Mouse (Mus musculus) neural tube, embryonic 14.5 days (tissue): ENCODE measurements at regions not wholly inside any gene's neighbourhood (a gene's known extent, or its start where the extent isn't known, plus 50 kb on each side); places are given as distances from the start of the nearest gene placed in this dataset.

Source experiments
- ATAC-seq: fragments of 200-750 bp; cut with Nextera tagmentation; 2 replicates; pipeline ENCODE4 v1.8.0; 2017; ENCODE audit warnings: low read depth, mild to moderate bottlenecking, moderate TSS enrichment, moderate library complexity
- H3K27ac ChIP-seq: fragments of 300-500 bp; sonication (generic); 2 replicates; pipeline ENCODE4 v1.5.1; 2014; ENCODE audit warnings: low read depth, mild to moderate bottlenecking, control low read depth, low read length, moderate library complexity, mixed read lengths
- H3K27me3 ChIP-seq: fragments of 300-500 bp; sonication (generic); 2 replicates; pipeline ENCODE4 v1.6.1; 2014; ENCODE audit warnings: low read length; ENCODE audit not compliant: control insufficient read depth, insufficient read depth
- H3K36me3 ChIP-seq: fragments of 300-500 bp; sonication (generic); 2 replicates; pipeline ENCODE4 v1.6.1; 2014; ENCODE audit warnings: low read length, mixed read lengths; ENCODE audit not compliant: control insufficient read depth, insufficient read depth
- H3K4me1 ChIP-seq: fragments of 300-500 bp; sonication (generic); 2 replicates; pipeline ENCODE4 v1.6.1; 2014; ENCODE audit warnings: low read length; ENCODE audit not compliant: control insufficient read depth, insufficient read depth
- H3K4me2 ChIP-seq: fragments of 300-500 bp; sonication (generic); 2 replicates; pipeline ENCODE4 v1.6.1; 2014; ENCODE audit warnings: mild to moderate bottlenecking, low read depth, low read length, control low read depth
- H3K4me3 ChIP-seq: fragments of 300-500 bp; sonication (generic); 2 replicates; pipeline ENCODE4 v1.5.1; 2014; ENCODE audit warnings: low read depth, low read length, control low read depth, mixed read lengths
- H3K9ac ChIP-seq: fragments of 300-500 bp; sonication (generic); replicated peaks from 2 replicates; pipeline ENCODE4 v1.6.1; 2014; ENCODE audit warnings: low read depth, mild to moderate bottlenecking, control low read depth, low read length, mixed read lengths
- H3K9me3 ChIP-seq: fragments of 300-500 bp; sonication (generic); 2 replicates; pipeline ENCODE4 v1.6.1; 2016; ENCODE audit warnings: low read length; ENCODE audit not compliant: control insufficient read depth
- WGBS: fragments of 180-500 bp; shearing (Covaris S2); extraction: QIAGEN DNeasy Blood & Tissue Kit; methylation state at CpG from one replicate; pipeline ENCODE4 v1.1.7; 2014; 5-methylcytosine and 5-hydroxymethylcytosine counted together

DNA sequence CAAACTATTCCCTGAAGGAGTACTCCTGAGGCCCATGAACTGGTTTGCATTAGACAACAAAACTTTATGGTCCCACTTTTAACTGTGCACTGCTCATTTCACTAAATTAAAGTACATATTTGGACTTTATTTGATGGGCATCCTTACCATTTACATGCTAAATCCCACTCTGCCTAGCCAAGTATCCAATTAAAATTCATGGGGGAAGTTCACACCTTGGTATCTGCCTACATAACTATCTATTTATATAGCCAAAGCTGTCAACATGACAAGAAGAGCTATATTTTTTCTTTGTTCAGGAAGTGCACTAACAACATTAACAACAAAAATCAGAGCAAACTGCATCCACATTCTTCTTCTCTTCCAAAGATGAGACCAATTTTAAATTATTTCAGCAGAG is 317.7 kb upstream of the Nwd2 start:
- Histone ChIP-seq H3K4me2 (no peak overlapping the region), H3K9ac (no peak overlapping the region), H3K4me3 (no peak overlapping the region), H3K27me3 (no peaks in the 10 kb centered on the region), H3K4me1 (no peaks in the 10 kb centered on the region), H3K27ac (no peak overlapping the region), H3K9me3 (no peaks in the 10 kb centered on the region), H3K36me3 (no peaks in the 10 kb centered on the region)
- ATAC-seq: no peak

DNA sequence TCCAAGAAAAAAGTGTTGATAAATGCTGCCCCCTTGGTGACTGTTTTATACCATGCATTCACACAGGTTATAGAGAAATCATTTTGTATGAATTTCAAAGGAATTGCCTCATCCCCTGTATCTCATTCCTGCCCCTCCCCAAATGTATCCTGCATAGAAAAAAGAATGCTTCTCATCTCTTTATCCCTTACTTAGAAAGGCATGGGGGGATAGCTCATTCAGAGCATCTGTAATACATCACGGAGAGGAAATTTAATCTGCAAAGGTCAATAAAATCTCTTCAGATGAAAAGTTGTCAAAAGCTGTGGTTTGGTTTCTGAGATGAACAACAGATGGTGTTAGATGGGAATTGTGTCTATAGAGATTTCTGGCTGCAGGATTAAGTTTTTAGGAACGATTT is 297.8 kb upstream of the Nwd2 start:
- H3K9ac ChIP-seq: no peak overlapping the region
- H3K9me3 ChIP-seq: no peaks in the 10 kb centered on the region
- no peak overlapping the region for H3K27ac ChIP-seq
- H3K4me1 ChIP-seq: no peaks in the 10 kb centered on the region
- no peaks in the 10 kb centered on the region for H3K36me3 ChIP-seq
- H3K4me3 ChIP-seq: no peak overlapping the region
- no peak overlapping the region for H3K4me2 ChIP-seq
- WGBS: 84% methylated on average over 2 of the region's 2 CpGs
- no peaks in the 10 kb centered on the region for H3K27me3 ChIP-seq
- no peak for ATAC-seq

DNA sequence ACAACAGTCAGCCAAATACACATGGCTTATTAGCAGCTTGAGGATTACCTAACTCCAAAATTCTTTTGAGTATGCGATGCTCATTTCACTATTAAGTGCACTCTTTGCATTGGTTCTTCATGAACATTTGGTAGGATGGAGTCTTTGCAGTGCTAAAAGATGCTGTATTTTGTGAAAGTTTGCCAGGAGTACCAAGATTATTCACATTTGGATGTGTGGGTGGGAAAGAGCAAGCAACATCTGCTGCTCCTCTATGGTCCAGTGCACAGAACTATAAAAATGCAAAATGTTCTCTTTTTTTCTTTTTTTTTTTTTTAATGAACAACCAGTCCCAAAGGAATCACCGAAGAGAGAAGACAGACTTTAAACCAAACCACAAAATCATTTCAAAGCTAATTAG is 256.9 kb upstream of the Nwd2 start:
- no peak overlapping the region for H3K4me3 ChIP-seq
- no peak overlapping the region for H3K4me2 ChIP-seq
- no peaks in the 10 kb centered on the region for H3K27me3 ChIP-seq
- WGBS: 61% methylated on average over 2 of the region's 2 CpGs
- peak; percentile 17; the same call in 1 of the 2 replicates for ATAC-seq
- no peak overlapping the region for H3K27ac ChIP-seq
- no peak overlapping the region for H3K9ac ChIP-seq
- H3K36me3 ChIP-seq: no peaks in the 10 kb centered on the region
- H3K4me1 ChIP-seq: no peaks in the 10 kb centered on the region
- no peaks in the 10 kb centered on the region for H3K9me3 ChIP-seq

DNA sequence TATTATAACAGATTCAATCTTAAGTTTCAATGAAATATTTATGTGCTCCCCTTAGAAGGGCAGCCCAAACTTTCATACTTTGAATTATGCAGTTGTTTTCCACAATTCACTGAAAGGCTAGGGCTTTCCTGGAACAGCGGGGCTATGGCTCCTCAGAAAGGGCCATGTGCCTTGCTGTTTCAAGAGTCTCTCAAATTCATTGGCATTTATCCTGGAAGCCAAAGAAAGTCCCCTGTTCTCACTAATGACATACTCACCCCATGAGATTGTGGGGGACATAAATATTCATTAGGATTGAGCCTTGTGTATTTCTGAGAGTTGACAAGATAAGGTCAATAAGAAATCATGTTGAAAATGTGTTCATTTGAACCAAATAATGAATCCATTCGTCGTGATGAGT is 250.9 kb upstream of the Nwd2 start:
- no peak overlapping the region for H3K4me3 ChIP-seq
- WGBS: 72% methylated on average over 3 of the region's 3 CpGs
- ATAC-seq: no peak

DNA sequence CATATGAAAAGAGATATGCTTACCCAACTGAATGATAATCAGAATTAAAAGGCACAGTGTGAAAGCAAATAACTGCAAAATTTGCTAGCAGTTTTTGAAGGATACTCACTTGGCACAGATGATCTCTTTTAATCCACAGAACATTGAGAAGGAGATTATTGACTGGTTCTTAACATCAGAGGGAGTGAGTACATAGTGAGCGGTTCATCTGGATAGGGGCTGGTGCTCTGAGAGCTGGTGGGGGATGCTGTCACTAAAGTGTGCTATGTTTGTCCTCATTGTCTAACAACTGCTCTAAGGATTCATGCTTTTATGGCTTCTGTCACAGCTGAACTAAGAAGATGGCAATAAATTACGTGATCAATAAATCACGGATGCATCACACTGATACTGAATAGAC is 218.7 kb upstream of the Nwd2 start:
- no peaks in the 10 kb centered on the region for H3K4me1 ChIP-seq
- no peaks in the 10 kb centered on the region for H3K27me3 ChIP-seq
- H3K27ac ChIP-seq: no peak overlapping the region
- WGBS: 52% methylated on average over 3 of the region's 3 CpGs
- H3K9me3 ChIP-seq: no peaks in the 10 kb centered on the region
- no peak overlapping the region for H3K4me2 ChIP-seq
- ATAC-seq: no peak
- H3K9ac ChIP-seq: no peak overlapping the region
- no peaks in the 10 kb centered on the region for H3K36me3 ChIP-seq
- H3K4me3 ChIP-seq: no peak overlapping the region

More for the DNA sequence above, 250.9 kb upstream of the Nwd2 start:
- Histone ChIP-seq H3K4me1 (no peaks in the 10 kb centered on the region), H3K27ac (no peak overlapping the region), H3K4me2 (no peak overlapping the region), H3K36me3 (no peaks in the 10 kb centered on the region), H3K9ac (no peak overlapping the region), H3K9me3 (no peaks in the 10 kb centered on the region), H3K27me3 (no peaks in the 10 kb centered on the region)

DNA sequence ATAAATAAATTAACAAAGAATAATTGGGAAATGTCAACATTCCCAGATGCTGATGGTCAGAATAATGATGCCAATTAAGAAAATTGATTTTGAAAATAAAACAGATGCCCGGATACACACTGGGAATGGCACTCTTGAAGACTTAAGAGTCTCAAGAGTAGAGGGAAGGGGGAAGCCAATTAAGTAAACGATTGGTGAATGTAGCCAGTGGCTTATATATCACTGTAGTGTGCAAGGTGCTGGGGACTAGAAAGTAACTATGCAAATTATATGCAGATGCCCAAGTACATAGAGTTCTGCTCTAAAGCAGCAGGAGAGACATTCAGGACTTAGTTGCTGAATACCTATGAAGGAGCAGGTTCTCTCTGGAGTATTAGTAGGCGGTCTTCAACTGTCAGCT is 204.5 kb upstream of the Nwd2 start:
- Histone ChIP-seq H3K4me1 (0 out of 2 replicates have a peak, but pooled peaks cover 3% of the 10 kb centered on the region), H3K36me3 (no peaks in the 10 kb centered on the region), H3K27ac (no peak overlapping the region), H3K27me3 (no peaks in the 10 kb centered on the region), H3K9me3 (no peaks in the 10 kb centered on the region), H3K9ac (no peak overlapping the region), H3K4me2 (no peak overlapping the region), H3K4me3 (no peak overlapping the region)
- WGBS: 47% methylated on average over 3 of the region's 3 CpGs
- ATAC-seq: peak; percentile 86

DNA sequence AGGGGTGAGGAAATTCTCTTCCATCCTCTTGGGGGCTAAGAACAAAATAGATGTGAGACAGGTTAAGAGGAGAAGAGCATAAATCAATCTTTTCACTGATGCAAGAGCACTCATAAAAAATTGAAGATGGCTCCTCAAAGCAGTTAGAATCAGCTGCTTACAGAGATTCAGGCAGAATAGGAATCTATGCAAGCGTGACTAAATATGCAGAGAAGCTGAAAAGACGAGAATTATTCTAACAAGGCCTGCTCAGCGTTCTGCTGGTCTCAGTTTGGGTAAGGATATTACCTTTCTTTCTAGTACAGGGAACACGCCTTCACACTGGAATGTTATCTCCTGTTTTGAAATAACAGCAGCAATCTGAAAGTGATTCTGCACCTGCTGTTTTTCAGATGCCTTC is 203.7 kb upstream of the Nwd2 start:
- Histone ChIP-seq H3K4me3 (no peak overlapping the region), H3K4me2 (no peak overlapping the region), H3K27me3 (no peaks in the 10 kb centered on the region), H3K27ac (peak overlapping the region; percentile 2; the same call in 1 of the 2 replicates), H3K9ac (no peak overlapping the region), H3K9me3 (no peaks in the 10 kb centered on the region), H3K4me1 (0 out of 2 replicates have a peak, but pooled peaks cover 3% of the 10 kb centered on the region), H3K36me3 (no peaks in the 10 kb centered on the region)
- 45% methylated on average over 4 of the region's 4 CpGs for WGBS
- peak; percentile 67; the same call in 1 of the 2 replicates for ATAC-seq

DNA sequence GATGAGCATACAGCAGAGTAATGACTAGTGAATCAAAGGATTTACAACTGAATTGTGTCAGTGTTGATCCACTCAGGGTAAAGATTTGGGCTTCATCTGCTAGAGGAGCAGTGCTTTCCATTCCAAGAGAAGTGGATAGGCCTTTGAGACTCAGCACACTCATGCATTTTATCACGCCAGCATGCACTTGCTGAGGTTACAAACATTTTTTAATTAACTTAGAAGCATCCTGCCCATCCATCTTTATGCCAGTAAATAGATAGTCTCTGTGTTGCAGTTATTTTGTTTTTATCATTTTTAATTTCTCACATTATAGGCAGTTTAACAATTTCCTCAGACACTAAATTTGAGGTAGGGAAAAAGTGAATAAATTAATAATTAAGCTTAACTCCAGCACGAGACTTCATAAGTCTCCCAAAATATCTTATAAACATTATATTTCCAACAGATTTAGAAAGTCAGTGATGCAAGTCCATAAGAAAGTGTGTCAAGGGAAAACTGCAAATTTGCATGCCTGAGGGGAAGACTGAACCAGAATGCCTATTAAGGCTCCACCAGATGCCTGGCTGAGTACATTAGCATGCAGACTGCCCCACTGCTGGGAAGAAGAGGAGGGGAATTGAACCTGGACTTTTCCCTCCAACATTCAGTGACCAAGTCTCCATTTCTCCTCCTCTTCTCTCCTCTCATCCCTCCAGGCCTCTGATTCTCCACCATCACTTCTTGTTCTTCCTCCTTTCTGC is 180.2 kb upstream of the Nwd2 start:
- H3K27ac ChIP-seq: no peak overlapping the region
- no peaks in the 10 kb centered on the region for H3K9me3 ChIP-seq
- H3K4me3 ChIP-seq: no peak overlapping the region
- H3K4me1 ChIP-seq: no peaks in the 10 kb centered on the region
- H3K27me3 ChIP-seq: no peaks in the 10 kb centered on the region
- H3K36me3 ChIP-seq: no peaks in the 10 kb centered on the region
- H3K9ac ChIP-seq: no peak overlapping the region
- H3K4me2 ChIP-seq: no peak overlapping the region
- WGBS: 46% methylated on average over 2 of the region's 2 CpGs
- ATAC-seq: peak; percentile 82

DNA sequence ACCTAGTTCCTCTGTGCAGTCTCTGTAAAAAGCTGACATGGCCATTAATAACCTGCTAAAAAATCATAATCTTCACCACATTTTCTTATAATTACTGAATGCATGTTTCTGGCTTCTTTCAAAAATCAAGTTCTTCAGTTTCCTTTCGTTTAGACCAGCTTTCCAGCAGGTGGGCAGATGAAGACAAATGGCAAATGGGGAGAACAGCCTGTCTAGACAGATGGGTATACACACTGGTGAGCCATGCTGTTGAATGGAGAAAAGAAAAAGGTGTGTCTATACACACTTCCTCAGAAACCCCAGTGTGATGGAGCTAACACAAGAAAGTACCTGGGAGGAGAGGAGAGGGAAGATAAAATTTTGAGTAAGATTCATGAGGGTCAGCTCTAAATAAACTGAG is 179.2 kb upstream of the Nwd2 start:
- WGBS: 62% methylated on average over 1 of the region's 1 CpGs
- Histone ChIP-seq H3K27ac (no peak overlapping the region), H3K4me3 (no peak overlapping the region), H3K27me3 (no peaks in the 10 kb centered on the region), H3K36me3 (no peaks in the 10 kb centered on the region), H3K4me2 (no peak overlapping the region), H3K9me3 (no peaks in the 10 kb centered on the region), H3K4me1 (no peaks in the 10 kb centered on the region), H3K9ac (no peak overlapping the region)
- no peak for ATAC-seq
